Mouse (Mus musculus): Measurements from ENCODE around the gene Gm45208.

The Gm45208 gene

DNA sequence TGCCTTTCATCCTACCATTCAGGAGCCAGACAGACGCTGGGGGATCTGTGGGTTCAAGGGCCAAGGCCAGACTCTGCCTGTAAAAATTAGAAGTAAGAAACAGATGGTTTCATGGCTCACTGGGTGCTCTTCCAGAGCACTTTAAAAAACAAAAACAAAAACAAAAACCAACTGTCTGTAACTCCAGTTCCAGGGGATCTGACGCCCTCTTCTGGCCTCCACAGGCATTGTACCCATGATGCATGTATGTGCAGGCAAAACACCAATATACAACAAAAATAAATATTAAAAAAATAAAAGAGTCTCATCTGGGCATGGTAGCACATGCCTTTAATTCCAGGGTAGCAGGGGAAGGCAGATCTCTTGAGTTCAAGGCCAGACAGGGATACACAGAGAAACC, 50.7 kb downstream of the Gm45208 start:
- no peak for DNase-seq (ENCODE audit: low read depth, low spot score)

DNA sequence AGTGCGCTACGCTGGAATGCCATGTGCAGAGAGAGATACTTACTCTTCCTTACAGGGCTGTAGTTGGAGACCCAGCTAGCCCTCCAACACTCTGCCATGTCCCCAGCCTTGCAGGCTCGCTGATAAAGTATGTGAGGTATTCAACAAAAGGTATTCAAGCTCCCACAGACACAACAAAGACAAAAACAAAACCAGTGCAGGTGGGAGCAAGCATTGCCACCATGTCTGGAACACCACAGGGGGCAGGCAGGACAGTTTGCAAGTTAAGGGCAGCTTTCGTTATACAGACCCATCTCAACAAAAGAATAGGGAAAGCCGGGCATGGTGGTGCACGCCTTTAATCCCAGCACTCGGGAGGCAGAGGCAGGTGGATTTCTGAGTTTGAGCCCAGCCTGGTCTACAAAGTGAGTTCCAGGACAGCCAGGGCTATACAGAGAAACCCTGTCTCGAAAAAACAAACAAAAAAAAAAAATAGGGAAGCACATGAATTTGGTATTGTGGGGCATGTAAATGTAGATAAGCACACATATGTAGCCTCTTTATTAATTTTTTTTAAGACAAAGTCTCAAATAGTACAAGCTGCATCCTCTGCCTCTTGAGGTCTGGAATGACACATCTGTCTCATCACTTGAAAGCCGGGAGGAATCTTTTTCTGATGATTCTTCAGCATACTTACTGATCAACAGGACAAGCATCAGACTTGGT, 53.6 kb downstream of the Gm45208 start:
- peak; percentile 67 for DNase-seq (ENCODE audit: low read depth, low spot score)

DNA sequence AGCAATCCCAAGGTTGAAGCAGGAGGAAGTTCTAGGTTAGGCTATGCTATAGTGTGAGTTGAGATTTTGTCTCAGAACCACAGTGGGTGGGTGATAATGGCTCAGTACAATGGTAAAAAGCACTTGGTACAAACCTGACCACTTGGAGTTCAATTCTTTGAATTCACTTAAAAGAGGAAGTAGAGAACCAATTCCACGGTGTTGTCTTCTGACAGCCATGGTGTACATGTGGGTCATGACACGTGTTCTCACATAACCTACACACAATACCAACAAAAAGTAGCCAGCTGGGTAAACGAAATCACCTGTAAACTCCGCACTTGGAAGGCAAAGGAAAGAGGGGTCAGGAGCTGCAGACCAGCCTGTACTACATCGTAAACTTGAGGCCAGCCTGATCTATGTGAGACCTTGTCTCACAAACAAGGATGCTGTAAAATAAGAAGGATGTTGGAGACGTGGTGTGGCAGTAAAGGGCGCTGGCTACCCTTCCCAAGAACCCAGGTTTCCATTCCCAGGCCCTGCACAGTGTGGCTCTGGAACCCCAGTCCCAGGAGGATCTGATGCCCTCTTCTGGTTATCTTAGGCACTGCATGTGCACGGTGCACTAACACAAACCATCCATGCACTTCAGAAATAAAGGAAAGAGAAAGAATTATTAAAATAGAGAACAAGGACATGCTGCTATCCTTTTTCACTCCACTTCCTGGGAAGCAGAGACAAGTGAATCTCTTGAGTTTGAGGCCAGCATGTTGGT, 54.5 kb downstream of the Gm45208 start:
- DNase-seq (ENCODE audit: low read depth, low spot score): peak; percentile 62

DNA sequence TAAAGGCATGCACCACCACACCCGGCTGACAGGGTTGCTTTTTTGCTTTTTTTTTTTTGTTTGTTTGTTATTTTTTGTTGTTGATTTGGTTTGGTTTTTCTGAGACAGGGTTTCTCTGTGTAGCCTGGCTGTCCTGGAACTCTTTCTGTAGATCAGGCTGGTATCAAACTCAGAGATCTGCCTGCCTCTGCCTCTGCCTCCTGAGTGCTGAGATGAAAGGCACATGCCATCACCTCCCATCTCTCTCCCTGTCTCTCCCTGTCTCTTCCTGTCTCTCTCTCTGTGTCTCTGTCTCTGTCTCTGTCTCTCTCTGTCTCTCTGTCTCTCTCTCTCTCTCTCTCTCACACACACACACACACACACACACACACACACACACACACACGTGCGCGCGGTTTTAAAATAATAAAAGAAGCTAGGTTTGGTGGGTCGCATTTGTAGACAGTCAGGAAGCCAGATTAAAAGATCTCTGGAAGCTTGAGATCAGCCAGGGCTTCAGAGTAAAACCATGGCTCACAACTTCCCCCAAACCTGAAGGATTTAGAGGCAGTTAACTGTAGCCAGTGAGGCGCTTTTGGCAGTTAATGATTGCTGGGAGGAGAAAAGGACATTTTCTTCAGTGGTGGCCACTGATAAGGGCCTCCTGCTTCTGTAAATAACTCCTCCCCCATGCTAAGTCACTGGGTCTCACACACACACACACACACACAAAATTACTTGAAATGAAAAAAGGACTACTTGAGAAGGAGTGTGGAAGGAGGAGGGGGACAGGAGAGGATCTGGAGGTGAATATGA, 56.6 kb downstream of the Gm45208 start:
- DNase-seq (ENCODE audit: low read depth, low spot score): no peak

DNA sequence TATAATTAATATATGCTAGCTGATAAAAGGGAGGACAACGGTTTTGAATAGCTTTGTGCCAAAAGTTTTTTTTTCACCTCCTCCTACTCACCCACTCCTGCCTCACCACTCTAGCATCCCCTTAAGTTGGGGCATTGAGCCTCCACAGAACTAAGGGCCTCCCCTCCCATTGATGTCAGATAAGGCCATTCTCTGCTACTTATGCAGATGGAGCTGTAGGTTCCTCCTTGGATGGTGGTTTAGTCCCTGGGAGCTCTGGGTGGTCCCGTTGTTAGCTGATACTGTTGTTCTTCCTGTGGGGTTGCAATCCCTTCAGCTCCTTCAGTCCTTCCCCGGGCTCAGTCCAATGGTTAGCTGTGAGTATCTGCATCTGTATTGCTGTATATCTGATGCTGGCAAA, 57.2 kb downstream of the Gm45208 start:
- no peak for DNase-seq (ENCODE audit: low read depth, low spot score)

Data from R1 (cell line).